Mouse (Mus musculus) liver, embryonic 15.5 days (tissue): ENCODE measurements around the gene Stxbp1. TPM values are rescaled to one million over a fixed set of nuclear protein-coding genes. Genes with fewer than 3 reads are reported as not detected.

Experiments used
- ATAC-seq: fragments of 200-750 bp; cut with Nextera tagmentation; 2 replicates; pipeline ENCODE4 v1.8.0; 2017; ENCODE audit warnings: moderate number of reproducible peaks, mild to moderate bottlenecking, moderate library complexity; ENCODE audit not compliant: insufficient read depth
- H3K27ac ChIP-seq: fragments of 300-500 bp; sonication (generic); replicated peaks from 2 replicates; pipeline ENCODE4 v1.5.1; 2015; ENCODE audit warnings: mild to moderate bottlenecking, inconsistent platforms
- H3K27me3 ChIP-seq: fragments of 300-500 bp; sonication (generic); 2 replicates; pipeline ENCODE4 v1.6.1; 2015; ENCODE audit warnings: mild to moderate bottlenecking, inconsistent platforms
- H3K36me3 ChIP-seq: fragments of 300-500 bp; sonication (generic); replicated peaks from 2 replicates; pipeline ENCODE4 v1.6.1; 2015; ENCODE audit warnings: moderate library complexity, mild to moderate bottlenecking, inconsistent platforms
- H3K4me1 ChIP-seq: fragments of 300-500 bp; sonication (generic); replicated peaks from 2 replicates; pipeline ENCODE4 v1.6.1; 2015; ENCODE audit warnings: inconsistent platforms
- H3K4me2 ChIP-seq: fragments of 300-500 bp; sonication (generic); 2 replicates; pipeline ENCODE4 v1.6.1; 2015; ENCODE audit warnings: moderate library complexity, mild to moderate bottlenecking, inconsistent platforms
- H3K4me3 ChIP-seq: fragments of 300-500 bp; sonication (generic); replicated peaks from 2 replicates; pipeline ENCODE4 v1.5.1; 2015; ENCODE audit warnings: mild to moderate bottlenecking, inconsistent platforms
- H3K9ac ChIP-seq: fragments of 300-500 bp; sonication (generic); 2 replicates; pipeline ENCODE4 v1.6.1; 2015; ENCODE audit warnings: moderate library complexity, mild to moderate bottlenecking, inconsistent platforms
- H3K9me3 ChIP-seq: fragments of 300-500 bp; sonication (generic); replicated peaks from 2 replicates; pipeline ENCODE4 v1.6.1; 2016; ENCODE audit warnings: inconsistent platforms
- WGBS: fragments of 180-500 bp; shearing (Covaris S2); methylation state at CpG from one replicate; pipeline ENCODE4 v1.1.7; 2015; ENCODE audit warnings: mixed read lengths; ENCODE audit not compliant: insufficient replicate concordance; 5-methylcytosine and 5-hydroxymethylcytosine counted together
- polyA plus RNA-seq: library from polyadenylated mRNA; unstranded; fragments of >200 nt; fragmentation: Nextera tagmentation; extraction: Ambion mirVana; gene quantifications from 2 replicates; pipeline ENCODE4 v1.2.1, GENCODE M21; 2015

Stxbp1 gene
- polyA plus RNA-seq, 1 experiment from 2014 or later = 2.4 TPM

DNA sequence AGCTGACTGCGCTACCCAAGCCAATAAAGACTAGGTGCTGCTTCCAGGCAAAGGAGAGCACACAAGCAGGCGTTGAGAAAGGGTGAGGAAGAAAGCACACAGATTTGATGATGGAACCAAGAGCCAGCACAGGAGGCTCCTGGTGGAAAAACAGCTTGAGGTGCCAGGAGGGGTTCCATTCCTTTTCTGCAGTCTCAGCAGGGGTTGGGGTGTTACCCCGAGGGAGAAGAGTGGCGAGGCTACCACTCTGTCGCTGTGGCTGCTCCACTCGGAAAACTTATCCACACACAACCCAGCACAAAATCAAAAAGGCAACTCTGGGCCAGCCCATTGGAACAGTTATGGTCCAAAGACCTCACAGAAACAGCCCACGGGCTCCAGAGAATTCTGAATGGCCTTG, 29.5 kb downstream of the Stxbp1 start:
- ATAC-seq = no peak
- Histone ChIP-seq H3K36me3 (no peaks in the 10 kb centered on the region), H3K9ac (no peak overlapping the region), H3K4me1 (peaks cover 3% of the 10 kb centered on the region; the same call in 1 of the 2 replicates), H3K27me3 (no peaks in the 10 kb centered on the region), H3K4me2 (no peak overlapping the region), H3K4me3 (no peak overlapping the region), H3K27ac (no peak overlapping the region), H3K9me3 (no peaks in the 10 kb centered on the region)
- WGBS = 67% methylated on average over 7 of the region's 7 CpGs

DNA sequence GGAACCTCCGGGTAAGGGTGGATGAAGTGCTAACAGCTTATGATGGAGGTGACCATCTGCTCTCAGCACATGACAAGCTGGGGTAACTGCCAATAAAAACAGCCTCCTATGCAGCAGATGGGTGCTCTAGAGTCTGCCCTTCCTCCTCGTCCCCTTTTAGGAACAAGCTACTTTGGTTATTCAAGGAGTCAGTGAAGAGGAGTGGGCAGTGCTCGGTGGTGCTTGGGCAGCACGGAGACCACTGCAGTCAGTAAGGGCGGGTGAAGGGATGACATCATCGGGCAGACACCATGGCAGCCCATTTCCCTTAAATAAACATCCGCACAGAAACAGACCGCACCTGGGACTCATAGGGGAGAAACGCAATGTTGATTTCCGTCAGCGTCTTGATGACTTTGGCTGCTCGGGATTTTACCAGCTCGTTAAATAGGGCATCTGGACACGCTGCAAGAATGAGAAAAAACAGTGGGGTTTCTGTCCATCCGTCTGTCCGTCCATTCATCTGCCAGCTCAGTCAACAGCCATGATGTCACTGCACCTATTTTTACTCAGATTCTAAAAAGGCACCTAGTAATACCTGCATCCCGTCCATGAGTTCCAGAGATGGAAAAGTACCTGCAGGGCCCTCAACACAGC, 30.0 kb downstream of the Stxbp1 start:
- Histone ChIP-seq H3K4me2 (no peak overlapping the region), H3K9me3 (no peaks in the 10 kb centered on the region), H3K9ac (no peak overlapping the region), H3K4me3 (no peak overlapping the region), H3K4me1 (peaks cover 3% of the 10 kb centered on the region; the same call in 1 of the 2 replicates), H3K27ac (no peak overlapping the region), H3K36me3 (no peaks in the 10 kb centered on the region), H3K27me3 (no peaks in the 10 kb centered on the region)
- WGBS = 70% methylated on average over 17 of the region's 17 CpGs
- ATAC-seq = no peak

DNA sequence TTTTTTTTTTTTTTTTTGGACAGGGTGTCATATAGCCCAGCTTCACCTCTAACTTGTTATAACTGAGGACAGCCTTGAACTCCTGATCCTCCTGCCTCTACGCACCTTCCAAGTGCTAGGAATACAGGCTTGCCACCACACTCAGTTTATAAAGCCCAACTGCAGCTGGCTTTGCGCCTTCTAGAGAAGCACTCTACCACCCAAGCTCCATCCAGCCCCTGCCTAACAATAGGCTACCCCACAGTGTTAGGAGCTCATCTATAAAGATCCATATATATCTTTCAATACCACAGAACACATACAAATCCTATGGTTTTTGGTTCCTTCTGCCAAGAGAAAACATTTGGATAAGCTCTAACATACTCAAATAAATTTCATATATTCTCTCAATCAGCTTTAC, 30.5 kb downstream of the Stxbp1 start:
- 73% methylated on average over 2 of the region's 2 CpGs for WGBS

DNA sequence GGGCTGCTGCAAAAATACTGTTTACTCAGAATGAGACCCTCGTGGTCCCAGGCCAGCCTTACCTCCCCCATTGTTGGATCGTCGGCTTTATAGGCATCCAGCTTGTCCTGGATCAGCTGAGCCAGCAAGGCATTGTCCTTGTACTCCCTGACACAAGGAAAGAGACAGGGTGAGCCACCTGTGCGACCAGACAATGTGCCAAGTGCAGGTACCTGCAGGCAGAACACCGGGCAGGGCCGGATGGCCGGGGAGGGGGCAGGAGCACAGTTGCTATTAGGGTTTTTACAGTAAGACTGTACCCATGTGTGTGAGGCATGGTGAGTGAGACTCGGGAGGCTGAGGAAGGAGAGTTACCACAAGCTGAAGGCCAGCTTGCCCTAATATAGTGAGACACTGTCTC, 35.1 kb downstream of the Stxbp1 start:
- Histone ChIP-seq H3K27ac (no peak overlapping the region), H3K9me3 (no peaks in the 10 kb centered on the region), H3K9ac (no peak overlapping the region), H3K4me2 (no peak overlapping the region), H3K4me1 (0 out of 2 replicates have a peak, but pooled peaks cover 5% of the 10 kb centered on the region), H3K4me3 (no peak overlapping the region), H3K27me3 (no peaks in the 10 kb centered on the region), H3K36me3 (no peaks in the 10 kb centered on the region)
- WGBS = 64% methylated on average over 8 of the region's 8 CpGs
- ATAC-seq = no peak

More for the DNA sequence above, 30.5 kb downstream of the Stxbp1 start:
- no peak for ATAC-seq
- H3K36me3 ChIP-seq = no peaks in the 10 kb centered on the region
- H3K9ac ChIP-seq = no peak overlapping the region
- H3K27ac ChIP-seq = no peak overlapping the region
- H3K27me3 ChIP-seq = no peaks in the 10 kb centered on the region
- no peak overlapping the region for H3K4me3 ChIP-seq
- H3K4me2 ChIP-seq = no peak overlapping the region
- H3K4me1 ChIP-seq = peaks cover 5% of the 10 kb centered on the region; the same call in 1 of the 2 replicates
- no peaks in the 10 kb centered on the region for H3K9me3 ChIP-seq

DNA sequence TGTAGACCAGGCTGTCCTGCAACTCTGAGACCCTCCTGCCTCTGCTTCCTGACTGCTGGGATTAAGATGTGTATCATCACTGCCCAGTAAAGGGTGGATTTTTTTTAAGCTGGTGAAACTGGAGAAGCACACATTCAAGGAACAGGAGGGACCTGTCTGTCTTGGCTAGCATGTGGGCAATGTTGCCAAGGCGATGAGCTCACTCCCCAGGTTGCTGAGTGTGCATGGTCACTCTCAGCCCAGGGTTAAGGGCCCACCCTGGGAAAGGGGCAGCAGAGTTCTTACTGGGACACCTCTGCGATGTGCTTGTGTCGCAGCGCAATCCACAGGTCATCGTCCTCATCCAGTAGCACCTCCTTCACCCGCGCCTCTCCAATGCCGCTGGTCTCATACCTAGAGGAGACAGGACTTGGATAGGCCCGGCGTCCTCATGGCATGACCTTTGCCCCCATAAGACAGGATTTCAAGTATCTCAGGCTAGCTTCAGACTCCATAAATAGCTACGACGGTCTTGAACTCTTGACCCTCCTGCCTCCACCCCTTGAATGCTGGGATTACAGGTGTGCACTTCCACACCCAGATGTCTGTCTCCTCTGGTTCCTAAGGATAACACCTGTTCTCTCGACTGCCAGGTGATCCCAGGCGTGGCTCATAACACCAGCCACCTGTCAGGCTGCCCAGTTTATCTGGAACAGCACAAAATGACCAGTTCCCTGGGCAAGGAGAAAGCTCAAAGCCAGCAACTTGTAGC, 38.1 kb downstream of the Stxbp1 start:
- no peak overlapping the region for H3K9ac ChIP-seq
- no peaks in the 10 kb centered on the region for H3K9me3 ChIP-seq
- 80% methylated on average over 14 of the region's 14 CpGs for WGBS
- H3K4me2 ChIP-seq = no peak overlapping the region
- H3K36me3 ChIP-seq = no peaks in the 10 kb centered on the region
- H3K4me3 ChIP-seq = no peak overlapping the region
- 0 out of 2 replicates have a peak, but pooled peaks cover 5% of the 10 kb centered on the region for H3K4me1 ChIP-seq
- no peaks in the 10 kb centered on the region for H3K27me3 ChIP-seq
- H3K27ac ChIP-seq = no peak overlapping the region
- ATAC-seq = no peak

DNA sequence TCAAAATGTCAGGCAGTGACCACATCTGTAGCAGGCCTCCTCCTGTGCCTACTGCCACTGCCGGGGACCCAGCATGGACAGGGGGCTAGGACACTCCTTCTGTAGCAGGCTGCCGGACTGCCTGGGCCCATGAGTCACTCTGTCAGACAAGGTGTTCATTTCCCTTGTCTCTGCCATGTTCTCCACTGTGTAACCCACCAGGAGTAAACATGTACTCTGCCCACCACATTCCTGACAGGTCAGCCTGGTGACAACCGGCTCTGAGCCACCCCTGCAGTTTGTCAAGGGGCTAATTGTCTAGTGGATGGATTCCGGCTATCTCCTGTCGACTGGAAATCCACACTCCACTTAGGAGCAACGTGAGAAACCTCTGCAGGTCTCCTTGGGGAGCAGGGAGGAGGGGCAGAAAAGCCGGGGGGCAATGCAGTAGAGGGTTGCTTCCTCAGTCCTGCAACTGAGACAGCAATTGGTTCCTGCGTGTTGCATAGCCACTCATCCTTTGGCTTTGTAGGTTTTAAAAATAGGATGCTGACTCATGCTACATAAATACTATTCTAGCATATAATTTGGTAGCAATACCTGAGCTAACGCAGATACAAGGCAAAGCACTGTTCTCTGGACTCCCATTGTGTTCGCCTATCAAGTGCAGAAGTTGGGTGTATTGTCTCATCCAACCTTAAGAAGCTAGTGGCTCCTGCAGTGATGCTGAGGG, 48.6 kb downstream of the Stxbp1 start:
- Histone ChIP-seq H3K4me2 (no peak overlapping the region), H3K27me3 (no peaks in the 10 kb centered on the region), H3K9me3 (no peaks in the 10 kb centered on the region), H3K27ac (no peak overlapping the region), H3K9ac (no peak overlapping the region), H3K36me3 (peaks cover 7% of the 10 kb centered on the region), H3K4me1 (no peaks in the 10 kb centered on the region), H3K4me3 (no peak overlapping the region)
- ATAC-seq = no peak
- 59% methylated on average over 10 of the region's 10 CpGs for WGBS

DNA sequence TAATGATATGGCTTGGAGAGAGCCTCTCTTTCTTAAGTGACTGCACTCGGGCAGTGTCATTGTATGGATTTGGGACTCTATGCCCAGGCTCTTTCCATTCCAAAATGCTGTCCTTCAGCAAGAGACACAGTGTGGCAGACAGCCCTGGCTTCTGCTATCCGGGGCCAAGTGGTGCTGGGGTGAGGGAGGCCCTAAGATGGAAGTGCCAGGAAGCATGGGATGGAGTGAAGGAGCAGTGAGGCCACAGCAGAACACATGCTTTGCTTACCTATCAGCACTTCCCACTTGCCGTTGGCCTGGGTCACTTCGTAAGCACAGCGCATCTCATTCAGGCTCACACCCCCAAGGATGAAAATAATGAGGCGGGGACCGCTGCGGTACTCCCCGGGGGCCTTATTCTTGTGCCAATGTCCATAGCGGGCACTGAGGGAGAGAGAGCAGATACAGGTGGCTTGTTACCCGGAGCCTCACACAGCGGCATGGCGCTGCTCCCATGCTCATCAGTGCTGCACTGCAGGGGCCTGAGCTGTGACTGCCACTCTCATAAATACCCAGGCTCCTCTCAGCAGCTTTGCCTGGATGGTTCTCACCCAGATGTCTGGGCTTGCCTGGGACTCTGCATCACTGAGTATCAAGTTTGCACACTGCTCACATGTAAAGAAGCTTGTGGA, 51.2 kb downstream of the Stxbp1 start:
- no peak overlapping the region for H3K27ac ChIP-seq
- no peaks in the 10 kb centered on the region for H3K9me3 ChIP-seq
- peaks cover 7% of the 10 kb centered on the region for H3K36me3 ChIP-seq
- 80% methylated on average over 13 of the region's 13 CpGs for WGBS
- H3K4me1 ChIP-seq = no peaks in the 10 kb centered on the region
- H3K9ac ChIP-seq = no peak overlapping the region
- no peaks in the 10 kb centered on the region for H3K27me3 ChIP-seq
- no peak for ATAC-seq
- no peak overlapping the region for H3K4me2 ChIP-seq
- no peak overlapping the region for H3K4me3 ChIP-seq

DNA sequence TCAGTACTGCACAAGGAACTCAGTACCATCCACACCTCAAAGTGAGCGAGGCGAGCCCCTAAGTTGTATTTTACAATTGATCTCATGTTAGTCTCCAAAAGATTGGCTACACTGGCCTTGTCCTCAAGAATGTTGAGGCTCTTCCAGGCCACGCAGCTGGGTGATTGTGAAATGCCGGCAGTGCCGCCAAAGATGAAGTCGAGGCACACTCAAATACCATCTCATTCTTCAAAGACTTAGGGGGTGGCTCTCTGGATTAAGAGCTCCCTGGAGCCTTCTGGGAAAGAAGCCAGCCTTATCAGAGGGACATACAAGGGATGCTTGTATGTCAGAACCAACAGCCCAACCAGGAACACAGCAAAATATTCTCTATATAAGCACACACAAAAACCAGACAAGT, 55.7 kb downstream of the Stxbp1 start:
- 71% methylated on average over 6 of the region's 6 CpGs for WGBS
- no peak for ATAC-seq
- H3K9me3 ChIP-seq = no peaks in the 10 kb centered on the region
- H3K36me3 ChIP-seq = no peaks in the 10 kb centered on the region
- no peak overlapping the region for H3K9ac ChIP-seq
- H3K4me2 ChIP-seq = no peak overlapping the region
- no peaks in the 10 kb centered on the region for H3K27me3 ChIP-seq
- H3K4me3 ChIP-seq = no peak overlapping the region
- no peaks in the 10 kb centered on the region for H3K4me1 ChIP-seq
- H3K27ac ChIP-seq = no peak overlapping the region

DNA sequence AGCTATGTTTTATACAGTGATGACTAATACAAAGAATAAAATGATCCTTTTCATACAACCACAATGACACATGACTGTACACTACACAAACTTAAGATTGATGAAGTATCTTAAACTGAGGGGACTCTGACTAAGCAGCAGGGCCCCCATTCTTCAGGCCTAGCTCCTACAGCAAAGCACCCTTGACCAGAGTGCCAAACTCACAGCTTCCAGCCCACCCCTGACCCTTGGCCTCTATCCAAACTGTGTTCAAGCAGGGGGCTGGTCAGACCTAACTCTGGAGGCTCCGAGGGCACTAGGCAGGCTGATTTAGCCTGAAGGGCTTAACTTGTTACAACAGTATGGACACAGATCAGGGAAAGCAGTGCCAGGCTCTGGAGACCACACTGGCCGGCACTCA, 58.5 kb downstream of the Stxbp1 start:
- no peaks in the 10 kb centered on the region for H3K36me3 ChIP-seq
- no peak for ATAC-seq
- H3K9me3 ChIP-seq = no peaks in the 10 kb centered on the region
- no peak overlapping the region for H3K9ac ChIP-seq
- H3K4me3 ChIP-seq = no peak overlapping the region
- no peak overlapping the region for H3K27ac ChIP-seq
- no peaks in the 10 kb centered on the region for H3K4me1 ChIP-seq
- no peak overlapping the region for H3K4me2 ChIP-seq
- H3K27me3 ChIP-seq = no peaks in the 10 kb centered on the region
- WGBS = 53% methylated on average over 2 of the region's 2 CpGs

DNA sequence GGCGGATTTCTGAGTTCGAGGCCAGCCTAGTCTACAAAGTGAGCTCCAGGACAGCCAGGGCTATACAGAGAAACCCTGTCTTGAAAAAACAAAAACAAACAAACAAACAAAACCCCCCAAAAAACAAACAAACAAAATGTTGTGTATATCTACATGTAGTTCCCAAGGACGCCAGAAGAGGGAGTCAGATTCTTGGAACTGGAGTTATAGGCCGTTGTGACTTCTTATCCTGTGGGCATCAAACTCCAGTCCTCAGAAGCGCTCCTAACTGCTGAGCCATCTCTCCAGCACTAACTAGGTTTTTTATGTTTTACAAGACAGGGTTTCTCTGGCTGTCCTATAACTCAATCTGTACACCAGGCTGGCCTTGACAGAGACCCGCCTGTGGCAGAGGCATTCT, 59.9 kb downstream of the Stxbp1 start:
- Histone ChIP-seq H3K9ac (no peak overlapping the region), H3K27ac (no peak overlapping the region), H3K4me3 (no peak overlapping the region), H3K27me3 (no peaks in the 10 kb centered on the region), H3K36me3 (no peaks in the 10 kb centered on the region), H3K9me3 (no peaks in the 10 kb centered on the region), H3K4me1 (no peaks in the 10 kb centered on the region), H3K4me2 (no peak overlapping the region)
- WGBS = 49% methylated on average over 6 of the region's 6 CpGs
- no peak for ATAC-seq
